Mouse (Mus musculus) stomach, postnatal 0 days (tissue): ENCODE results near the gene Ss18l2. TPM values are rescaled to one million over a fixed set of nuclear protein-coding genes. Genes with fewer than 3 reads are reported as not detected.

Experiments used
- ATAC-seq: fragments of 200-750 bp; cut with Nextera tagmentation; 2 replicates; pipeline ENCODE4 v1.8.0; 2017; ENCODE audit not compliant: low FRiP score, low TSS enrichment
- DNase-seq: peaks from one replicate; pipeline ENCODE4 v3.0.0-alpha.2; 2016; ENCODE audit warnings: low spot score
- H3K27ac ChIP-seq: fragments of 300-500 bp; sonication (generic); replicated peaks from 2 replicates; pipeline ENCODE4 v1.5.1; 2014; ENCODE audit warnings: mild to moderate bottlenecking, control low read depth
- H3K27me3 ChIP-seq: fragments of 300-500 bp; sonication (generic); 2 replicates; pipeline ENCODE4 v1.6.1; 2014; ENCODE audit warnings: low read length; ENCODE audit not compliant: control insufficient read depth, insufficient read depth
- H3K36me3 ChIP-seq: fragments of 300-500 bp; sonication (generic); 2 replicates; pipeline ENCODE4 v1.6.1; 2014; ENCODE audit warnings: low read length, mixed read lengths; ENCODE audit not compliant: control insufficient read depth, insufficient read depth
- H3K4me1 ChIP-seq: fragments of 300-500 bp; sonication (generic); replicated peaks from 2 replicates; pipeline ENCODE4 v1.6.1; 2014; ENCODE audit warnings: antibody characterized with exemption; ENCODE audit not compliant: control insufficient read depth, insufficient read depth
- H3K4me2 ChIP-seq: fragments of 300-500 bp; sonication (generic); replicated peaks from 2 replicates; pipeline ENCODE4 v1.6.1; 2014; ENCODE audit warnings: low read depth, mild to moderate bottlenecking, control low read depth, moderate library complexity
- H3K4me3 ChIP-seq: fragments of 300-500 bp; sonication (generic); 2 replicates; pipeline ENCODE4 v1.5.1; 2014; ENCODE audit warnings: low read depth, low read length, control low read depth
- H3K9ac ChIP-seq: fragments of 300-500 bp; sonication (generic); 2 replicates; pipeline ENCODE4 v1.6.1; 2014; ENCODE audit warnings: mild to moderate bottlenecking, low read length, control low read depth, mixed read lengths
- H3K9me3 ChIP-seq: fragments of 300-500 bp; sonication (generic); 2 replicates; pipeline ENCODE4 v1.6.1; 2016; ENCODE audit warnings: low read length; ENCODE audit not compliant: control insufficient read depth
- CTCF ChIP-seq: IDR thresholded peaks from 2 replicates; pipeline ENCODE4 v1.5.1; 2016; ENCODE audit warnings: antibody characterized with exemption, low read depth, mild to moderate bottlenecking, moderate library complexity
- EP300 ChIP-seq: optimal IDR thresholded peaks from 2 replicates; pipeline ENCODE3; 2016; ENCODE audit warnings: antibody characterized with exemption
- WGBS: fragments of 180-500 bp; shearing (Covaris S2); extraction: QIAGEN DNeasy Blood & Tissue Kit; methylation state at CpG from one replicate; pipeline ENCODE4 v1.1.7; 2014; 5-methylcytosine and 5-hydroxymethylcytosine counted together
- polyA plus RNA-seq: library from polyadenylated mRNA; unstranded; fragments of >200 nt; fragmentation: Nextera tagmentation; extraction: Ambion mirVana; gene quantifications from 2 replicates; pipeline ENCODE4 v1.2.1, GENCODE M21; 2015

The Ss18l2 gene
- polyA plus RNA-seq, 1 experiment from 2014 or later, result 119 TPM

- Histone ChIP-seq H3K9me3 (no peaks in the 10 kb centered on the region), H3K27me3 (no peaks in the 10 kb centered on the region), H3K9ac (no peak overlapping the region), H3K27ac (no peak overlapping the region), H3K36me3 (no peaks in the 10 kb centered on the region), H3K4me1 (0 out of 2 replicates have a peak, but pooled peaks cover 2% of the 10 kb centered on the region), H3K4me2 (no peak overlapping the region), H3K4me3 (no peak overlapping the region)
- peak; percentile 44 for DNase-seq
- WGBS, result 32% methylated on average over 7 of the region's 7 CpGs
- TF ChIP-seq EP300 (no peak), CTCF (peak; percentile 83)
- ATAC-seq, result no peak; the same call in 1 of the 2 replicates
Measured at GRCm38 (mm10) chr9:121671300-121671699, 38.8 kb upstream of the Ss18l2 start.

- Histone ChIP-seq H3K9me3 (no peaks in the 10 kb centered on the region), H3K4me3 (no peak overlapping the region), H3K27ac (0 out of 2 replicates have a peak overlapping the region, but pooled peaks have one; percentile 18), H3K4me2 (no peak overlapping the region), H3K27me3 (no peaks in the 10 kb centered on the region), H3K4me1 (0 out of 2 replicates have a peak, but pooled peaks cover 2% of the 10 kb centered on the region), H3K9ac (no peak overlapping the region), H3K36me3 (no peaks in the 10 kb centered on the region)
- WGBS, result 42% methylated on average over 5 of the region's 5 CpGs
- no peak for TF ChIP-seq CTCF
- TF ChIP-seq EP300, result no peak
- ATAC-seq, result no peak
- DNase-seq, result no peak
Measured at GRCm38 (mm10) chr9:121672311-121672710, 37.8 kb upstream of the Ss18l2 start.

- H3K27me3 ChIP-seq, result no peaks in the 10 kb centered on the region
- ATAC-seq, result no peak
- no peak overlapping the region for H3K27ac ChIP-seq
- no peak overlapping the region for H3K4me2 ChIP-seq
- H3K4me3 ChIP-seq, result no peak overlapping the region
- H3K36me3 ChIP-seq, result no peaks in the 10 kb centered on the region
- TF ChIP-seq CTCF, result no peak
- TF ChIP-seq EP300, result no peak
- no peak overlapping the region for H3K9ac ChIP-seq
- WGBS, result 84% methylated on average over 5 of the region's 5 CpGs
- 0 out of 2 replicates have a peak, but pooled peaks cover 2% of the 10 kb centered on the region for H3K4me1 ChIP-seq
- H3K9me3 ChIP-seq, result no peaks in the 10 kb centered on the region
- DNase-seq, result no peak
Measured at GRCm38 (mm10) chr9:121673716-121674115, 36.4 kb upstream of the Ss18l2 start.

- no peak overlapping the region for H3K9ac ChIP-seq
- no peak overlapping the region for H3K27ac ChIP-seq
- H3K9me3 ChIP-seq, result no peaks in the 10 kb centered on the region
- H3K27me3 ChIP-seq, result no peaks in the 10 kb centered on the region
- no peak overlapping the region for H3K4me3 ChIP-seq
- DNase-seq (no peak), ATAC-seq (no peak)
- WGBS, result 80% methylated on average over 9 of the region's 9 CpGs
- H3K4me2 ChIP-seq, result no peak overlapping the region
- TF ChIP-seq EP300 (no peak), CTCF (no peak)
- H3K36me3 ChIP-seq, result no peaks in the 10 kb centered on the region
- H3K4me1 ChIP-seq, result no peaks in the 10 kb centered on the region
Measured at GRCm38 (mm10) chr9:121675011-121675410, 35.1 kb upstream of the Ss18l2 start.

- no peak overlapping the region for H3K4me2 ChIP-seq
- TF ChIP-seq EP300, result no peak
- no peak for TF ChIP-seq CTCF
- no peaks in the 10 kb centered on the region for H3K27me3 ChIP-seq
- WGBS, result 81% methylated on average over 2 of the region's 2 CpGs
- H3K36me3 ChIP-seq, result no peaks in the 10 kb centered on the region
- H3K9ac ChIP-seq, result no peak overlapping the region
- ATAC-seq (no peak), DNase-seq (no peak)
- H3K4me3 ChIP-seq, result no peak overlapping the region
- H3K9me3 ChIP-seq, result no peaks in the 10 kb centered on the region
- no peaks in the 10 kb centered on the region for H3K4me1 ChIP-seq
- no peak overlapping the region for H3K27ac ChIP-seq
Measured at GRCm38 (mm10) chr9:121675556-121675955, 34.6 kb upstream of the Ss18l2 start.

GRCm38 (mm10) chr9:121677069-121677468 is 33.1 kb upstream of the Ss18l2 start:
- Histone ChIP-seq H3K4me3 (no peak overlapping the region), H3K4me2 (no peak overlapping the region), H3K27me3 (no peaks in the 10 kb centered on the region), H3K4me1 (no peaks in the 10 kb centered on the region), H3K9ac (no peak overlapping the region), H3K27ac (no peak overlapping the region), H3K9me3 (no peaks in the 10 kb centered on the region), H3K36me3 (no peaks in the 10 kb centered on the region)
- WGBS, result 51% methylated on average over 4 of the region's 4 CpGs
- ATAC-seq (no peak), DNase-seq (no peak)
- no peak for TF ChIP-seq EP300
- TF ChIP-seq CTCF, result no peak
